Mouse (Mus musculus) c-Kit-positive CD71-positive TER-119-positive erythroid progenitor cells, embryonic 14.5 days (primary cell): ENCODE data around the gene Pla2g7.
A peak's percentile ranks its signal among the peaks of the same experiment; 100 is the strongest.
"Not testable (repeated sequence)": the region's sequence is repeated elsewhere in the genome, so short reads cannot be mapped to it uniquely, and the experiment has no call there.

Source experiments
- DNase-seq: peaks from one replicate; pipeline ENCODE4 v3.0.0-alpha.2; 2013; ENCODE audit warnings: low spot score

Pla2g7 gene

DNA sequence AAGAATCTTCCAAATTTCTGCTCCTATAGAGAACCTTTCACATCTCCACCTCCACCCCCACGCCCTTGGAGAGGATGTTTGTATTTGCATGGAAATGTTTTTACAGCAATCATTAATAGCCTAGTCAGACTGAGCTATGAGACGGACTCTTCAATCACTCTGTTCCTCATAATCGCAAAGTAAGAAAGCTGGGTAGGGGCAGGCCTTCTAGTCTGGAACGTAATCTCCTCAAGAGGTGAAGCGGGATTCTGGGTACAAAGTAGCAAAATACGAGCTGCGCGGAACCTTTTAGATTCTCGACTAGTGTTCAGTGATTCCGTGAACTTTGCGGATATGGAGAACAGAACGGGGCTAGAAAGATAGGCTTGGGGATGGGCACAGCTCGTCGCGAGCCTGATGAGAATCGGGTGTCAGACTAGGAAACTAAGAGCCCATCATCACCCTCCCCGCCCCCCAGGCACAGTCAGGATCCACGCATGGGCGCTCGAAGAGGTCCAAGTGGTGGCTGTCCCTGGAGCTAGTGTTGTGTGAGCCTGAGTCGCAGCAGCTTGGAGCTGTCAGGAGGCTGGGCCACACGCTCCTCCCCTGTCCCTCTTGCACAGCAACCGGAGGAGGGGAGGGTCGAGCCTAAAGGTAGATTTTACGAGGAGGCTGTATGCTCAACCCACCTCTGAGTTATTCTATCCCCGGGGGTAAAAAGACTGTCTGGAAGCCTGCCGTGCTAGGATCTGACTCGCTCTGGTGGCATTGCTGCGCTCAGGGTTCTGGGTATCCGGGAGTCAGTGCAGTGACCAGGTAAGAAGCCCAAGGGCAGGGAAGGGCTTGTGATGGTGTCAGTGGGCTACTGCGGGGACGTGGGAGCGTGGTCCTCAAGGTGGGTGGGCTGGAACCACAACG, at the start of gene Pla2g7:
Gene Pla2g7, plus strand, starts transcription at position 107 of the 897 bp plus-strand sequence.
- DNase-seq, result no peak

DNA sequence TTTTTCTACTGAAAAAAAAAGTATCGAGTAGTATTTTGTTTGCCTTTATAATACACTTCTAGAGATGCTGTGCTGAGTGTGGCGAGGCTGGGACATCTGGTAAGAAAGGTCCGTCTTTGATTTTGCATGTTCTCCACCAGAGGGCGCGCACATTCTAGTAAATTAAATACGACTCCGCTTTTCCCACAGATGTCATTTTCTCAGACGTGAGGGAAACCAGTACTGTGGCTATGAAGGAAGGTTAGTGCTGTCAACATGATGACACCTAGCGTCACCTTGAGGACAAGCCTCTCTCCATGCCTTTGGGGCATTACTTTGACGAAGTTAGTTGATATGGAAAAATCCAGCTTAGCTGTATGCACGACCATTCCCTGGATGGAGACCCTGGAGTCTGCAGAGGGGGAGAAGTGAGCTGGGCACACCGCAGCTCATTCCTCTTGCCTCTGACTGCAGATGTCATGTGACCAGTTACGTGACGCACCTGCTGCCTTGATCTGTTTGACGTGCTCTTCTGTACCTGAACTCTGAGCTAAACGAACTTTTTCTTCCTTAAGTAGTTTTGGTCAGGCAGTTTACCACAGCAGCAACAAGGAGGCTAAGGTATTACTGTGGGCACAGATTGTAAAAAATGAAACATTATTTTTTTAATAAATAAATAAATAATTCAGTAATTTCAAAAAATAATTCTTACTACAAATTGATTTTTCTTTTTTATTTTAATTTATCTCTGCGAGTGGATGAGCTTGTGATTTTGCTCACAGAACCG, 49.1 kb upstream of the Pla2g7 start:
- DNase-seq, result peak; percentile 44

DNA sequence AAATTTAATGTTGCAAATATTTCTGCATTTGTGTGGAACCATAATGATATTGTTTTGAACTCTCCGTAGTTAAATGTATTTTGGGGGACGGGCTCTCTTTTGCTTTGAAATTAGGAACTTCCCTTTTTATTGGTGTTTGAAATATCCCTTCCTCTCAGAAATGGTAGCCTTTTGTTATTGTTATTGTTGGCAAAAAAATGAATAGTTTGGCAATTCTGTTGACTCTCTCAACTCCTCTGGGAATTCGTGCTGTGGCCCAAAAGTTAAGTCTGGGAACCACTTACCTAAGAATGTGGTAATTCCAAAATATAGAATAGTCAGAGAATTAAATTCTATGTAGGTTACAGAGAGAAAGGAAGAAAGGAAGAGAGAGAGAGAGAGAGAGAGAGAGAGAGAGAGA, 47.7 kb upstream of the Pla2g7 start:
- no peak for DNase-seq

GRCm38 (mm10) chr17:43530507-43530906, 37.4 kb upstream of the Pla2g7 start:
- DNase-seq, result no peak

DNA sequence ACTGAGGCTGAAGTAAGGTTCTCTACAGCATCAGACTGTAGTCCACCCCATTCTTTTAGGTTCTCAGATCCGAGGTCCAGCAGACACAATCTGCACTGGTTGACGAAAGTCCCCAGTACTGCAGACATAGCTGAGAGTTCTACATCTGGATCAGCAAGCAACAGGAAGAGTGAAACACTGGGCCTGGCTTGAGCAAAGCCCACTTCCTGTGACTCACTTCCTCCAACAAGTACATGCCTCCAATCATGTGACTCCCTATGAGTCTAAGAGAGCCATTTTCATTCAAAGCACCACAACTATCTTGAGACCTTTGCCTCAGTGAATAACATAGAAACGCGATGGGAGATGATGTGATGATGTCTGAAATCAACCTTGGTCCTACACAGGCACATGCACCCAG, 36.7 kb upstream of the Pla2g7 start:
- no peak for DNase-seq

DNA sequence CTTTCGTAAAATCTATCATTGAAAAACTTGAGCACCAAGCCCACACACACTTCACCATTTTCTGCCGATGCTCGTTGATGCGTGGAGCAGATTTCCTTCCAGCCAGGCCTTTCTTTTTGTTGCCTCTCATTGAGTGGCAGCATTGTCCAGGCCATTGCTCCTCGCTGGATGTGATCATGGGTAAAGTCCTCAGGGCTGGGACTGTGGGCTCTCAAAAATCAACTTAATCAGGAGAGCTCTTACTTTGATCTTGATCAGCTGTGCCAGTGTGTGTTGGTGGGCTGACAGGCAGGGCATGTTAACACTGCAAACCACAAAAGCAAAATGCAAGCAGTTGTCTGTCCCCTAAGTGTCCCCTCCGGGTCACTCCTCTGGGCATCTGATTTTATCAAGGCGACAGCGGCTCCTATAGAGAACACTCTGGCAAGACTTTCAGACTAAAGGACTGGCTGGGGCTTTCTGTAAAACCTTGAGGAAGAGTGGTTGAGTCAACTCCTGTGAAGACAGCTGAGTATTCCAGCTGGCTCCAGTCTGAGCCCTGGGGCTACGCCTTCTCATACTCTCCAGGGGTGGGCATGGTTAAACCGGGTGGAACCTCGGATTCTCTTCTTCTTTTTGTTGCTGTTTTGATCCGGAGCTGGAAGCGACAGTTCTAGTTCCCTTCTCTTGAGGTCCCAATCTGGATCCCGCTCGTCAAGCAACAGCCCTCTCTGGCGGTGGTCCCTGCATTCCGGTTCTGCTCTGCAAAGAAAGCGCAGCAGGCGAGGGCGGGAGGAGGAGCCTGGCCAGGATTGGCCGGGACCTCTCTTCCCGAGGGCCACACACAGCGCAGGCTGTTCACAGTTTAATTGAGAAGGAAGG, 33.3 kb upstream of the Pla2g7 start:
- DNase-seq, result no peak

GRCm38 (mm10) chr17:43536841-43537240, 31.1 kb upstream of the Pla2g7 start:
- not testable (repeated sequence) for DNase-seq

DNA sequence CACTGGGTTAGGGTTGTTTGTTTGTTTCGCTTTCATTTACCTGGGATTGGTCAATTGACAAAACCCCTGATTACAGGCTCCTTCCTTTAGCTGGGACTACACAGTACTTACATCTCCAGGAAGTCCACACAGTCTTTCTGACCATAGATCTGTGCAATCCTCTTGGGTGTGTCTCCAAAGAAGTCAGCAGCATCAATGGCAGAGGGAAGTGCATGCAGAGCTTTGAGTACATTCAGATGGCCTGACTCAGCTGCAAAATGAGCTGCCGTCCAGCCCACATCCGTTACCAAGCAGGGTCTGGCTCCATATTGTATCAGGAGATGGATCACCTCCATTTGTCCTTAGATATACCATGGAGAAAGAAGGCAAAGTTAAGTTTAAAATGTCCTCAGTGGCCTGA, 29.1 kb upstream of the Pla2g7 start:
- DNase-seq, result no peak

DNA sequence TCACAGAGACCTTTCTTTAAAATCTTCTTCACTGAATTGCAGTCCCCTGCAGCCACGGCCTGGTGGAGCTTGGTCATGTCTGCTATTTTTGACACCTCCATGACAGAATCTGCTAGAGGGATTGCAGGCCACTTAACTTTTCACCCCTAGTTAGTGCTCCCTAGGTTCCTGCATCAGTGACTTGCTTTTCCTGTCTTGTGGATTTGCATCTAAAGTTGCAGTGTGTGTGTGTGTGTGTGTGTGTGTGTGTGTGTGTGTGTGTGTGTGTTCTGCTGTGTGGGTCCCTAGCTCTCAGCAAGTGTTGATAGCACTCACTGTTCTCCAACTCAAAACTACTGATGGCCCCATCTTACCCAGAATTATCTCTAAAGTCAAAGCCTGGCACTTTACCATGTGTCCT, 24.4 kb upstream of the Pla2g7 start, which contains the start of gene Ankrd66:
Gene Ankrd66, minus strand, starts transcription at position 101 of the 400 bp plus-strand sequence.
- DNase-seq, result no peak

- DNase-seq, result no peak
Observed at GRCm38 (mm10) chr17:43544040-43544439, 23.9 kb upstream of the Pla2g7 start.

DNA sequence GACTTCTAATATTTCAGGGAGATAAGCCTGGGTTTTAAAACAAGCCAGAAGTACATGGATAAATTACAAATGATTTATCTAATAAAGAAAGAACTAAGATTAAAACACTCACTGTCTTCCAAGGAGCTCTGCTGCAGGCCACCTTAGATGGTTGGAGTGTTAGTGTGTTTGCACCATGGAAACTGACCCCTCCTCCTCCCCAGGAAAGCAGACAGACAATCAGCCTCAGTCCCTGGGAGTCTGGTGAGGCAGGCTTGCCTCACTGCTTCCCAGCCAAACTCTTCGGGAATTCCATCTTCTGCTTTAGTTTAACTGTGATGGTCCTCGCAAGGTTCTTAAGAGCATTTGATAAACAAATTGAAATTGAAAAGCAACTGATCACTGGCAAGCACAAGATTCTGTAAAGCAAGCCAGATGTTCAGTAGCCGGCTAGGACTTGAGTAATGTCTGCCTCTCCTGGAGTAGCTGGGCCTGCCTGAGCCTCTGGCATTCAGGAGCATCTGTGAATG, 16.7 kb upstream of the Pla2g7 start:
- DNase-seq, result no peak

- no peak for DNase-seq
Observed at GRCm38 (mm10) chr17:43554516-43555403, 13.1 kb upstream of the Pla2g7 start.

DNA sequence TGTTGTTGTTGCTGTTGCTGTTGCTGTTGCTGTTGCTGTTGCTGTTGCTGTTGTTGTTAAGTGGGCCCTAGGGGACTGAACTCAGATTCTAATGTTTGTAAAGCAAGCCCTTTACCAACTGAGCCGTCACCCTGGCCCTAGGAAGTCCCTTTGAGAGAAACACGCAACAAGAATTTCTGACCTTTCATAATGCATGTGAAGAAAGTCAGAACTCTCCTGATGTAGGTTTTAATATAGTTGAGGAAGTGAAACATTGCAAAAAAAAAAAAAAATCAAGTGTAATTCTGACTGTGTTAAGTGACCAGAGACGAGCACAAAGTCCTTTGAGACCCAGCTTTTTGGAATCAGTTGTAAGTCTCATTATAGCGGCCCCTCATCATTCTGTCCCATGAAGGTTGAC, 10.8 kb upstream of the Pla2g7 start:
- no peak for DNase-seq

DNA sequence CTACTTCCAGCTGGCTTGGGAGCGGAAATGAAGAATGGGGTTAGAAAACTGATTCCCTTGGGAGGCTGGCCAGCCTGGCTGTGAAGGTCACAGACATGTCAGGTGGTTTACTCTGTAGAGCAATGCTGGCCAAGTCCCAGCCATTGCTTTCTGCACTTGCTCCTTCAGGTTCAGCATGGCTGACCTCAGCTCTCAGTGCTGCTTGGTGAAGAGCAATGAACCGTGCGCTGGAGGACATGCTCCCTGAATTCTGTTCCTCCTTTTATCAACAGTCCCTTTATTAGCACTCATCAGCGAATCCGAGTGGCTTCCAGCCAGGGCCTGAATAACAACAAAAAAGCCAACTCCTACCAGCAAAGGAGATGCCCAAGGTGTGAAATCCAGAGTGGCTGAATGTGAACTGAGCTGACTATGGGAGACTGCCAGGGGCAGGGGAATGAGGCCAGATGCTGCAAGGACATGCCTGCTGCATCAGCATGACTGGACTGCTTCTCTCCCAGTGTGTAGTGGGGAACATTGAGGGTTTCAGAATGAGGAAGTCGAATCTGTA, 10.3 kb upstream of the Pla2g7 start:
- DNase-seq, result no peak

DNA sequence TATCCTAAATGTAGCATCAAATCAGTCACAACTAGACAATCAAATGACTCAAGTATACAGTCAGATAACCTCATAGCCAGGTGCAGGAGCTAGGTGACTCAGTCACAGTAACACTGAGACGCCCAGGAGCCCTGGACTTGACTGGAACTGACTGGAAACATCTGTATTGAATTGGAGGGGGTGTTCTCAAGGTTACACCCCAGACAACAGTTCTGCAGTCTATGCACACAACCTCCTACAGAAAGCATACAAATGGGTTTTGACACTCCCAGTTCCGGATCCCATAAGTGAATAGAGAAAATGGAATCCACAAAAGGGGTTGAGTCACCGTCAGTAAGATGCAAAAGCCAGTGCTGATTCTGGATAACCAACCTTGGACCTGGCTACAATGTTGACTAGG, 9.2 kb upstream of the Pla2g7 start:
- no peak for DNase-seq

- no peak for DNase-seq
Observed at GRCm38 (mm10) chr17:43563192-43563987, 4.5 kb upstream of the Pla2g7 start.

DNA sequence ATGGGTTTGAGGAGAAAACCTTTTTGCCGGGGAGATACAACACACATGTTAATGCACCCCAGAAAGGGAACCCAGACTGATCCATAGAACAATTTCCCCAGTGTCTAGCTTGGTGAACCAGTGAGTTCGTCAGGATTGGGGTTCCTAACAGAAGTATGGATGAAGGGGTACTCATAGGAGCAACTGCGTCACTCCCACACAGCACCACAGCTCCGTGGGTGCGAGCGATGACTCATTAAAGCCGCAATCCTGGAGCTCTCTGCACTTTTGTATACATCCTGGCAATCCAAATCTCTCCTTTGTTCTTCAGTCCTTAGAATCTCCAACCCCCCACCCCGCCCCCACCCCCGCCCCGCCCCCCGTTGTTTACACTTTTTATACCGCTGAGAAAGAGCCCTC, 306 bp upstream of the Pla2g7 start:
- DNase-seq, result no peak

DNA sequence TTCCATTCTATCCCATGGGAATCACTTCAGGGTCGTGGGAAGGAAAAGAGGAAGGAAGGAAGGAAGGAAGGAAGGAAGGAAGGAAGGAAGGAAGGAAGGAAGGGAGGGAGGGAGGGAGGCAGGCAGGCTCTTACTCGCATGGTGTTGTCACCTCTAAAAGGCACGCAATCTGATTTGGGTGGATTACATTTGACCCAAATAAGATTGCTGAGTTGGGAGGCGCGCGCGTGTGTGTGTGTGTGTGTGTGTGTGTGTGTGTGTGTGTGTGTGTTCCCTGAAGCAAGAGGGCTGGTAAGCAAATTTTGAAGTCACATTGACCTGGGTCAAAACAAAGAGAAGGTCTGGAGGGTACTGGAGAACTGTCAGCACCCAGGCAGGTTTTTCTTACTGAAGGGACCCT, 1.4 kb downstream of the Pla2g7 start:
- no peak for DNase-seq

- no peak for DNase-seq
Observed at GRCm38 (mm10) chr17:43573624-43574073, 5.8 kb downstream of the Pla2g7 start.

DNA sequence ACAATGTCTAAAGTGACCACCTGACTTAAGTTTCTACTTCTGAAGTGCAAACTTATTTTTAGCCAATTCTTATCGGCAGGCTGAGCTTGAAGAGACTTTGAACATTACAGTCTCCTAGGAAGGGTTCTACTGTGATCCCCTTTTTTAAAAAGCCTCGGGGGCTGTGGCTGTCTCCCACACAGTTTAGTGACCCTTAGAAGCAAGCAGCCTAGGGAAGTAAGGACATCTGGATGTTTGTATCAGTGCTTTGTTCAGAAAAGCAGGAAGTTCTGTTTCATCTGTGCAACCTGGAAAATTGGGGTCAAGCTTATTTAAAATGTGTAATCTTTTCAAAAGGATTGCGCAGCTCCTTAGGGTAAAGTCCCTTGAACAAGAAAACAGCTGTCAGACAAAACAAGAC, 12.6 kb downstream of the Pla2g7 start:
- DNase-seq, result no peak
